Mouse (Mus musculus): ENCODE results near the gene a.

DNA sequence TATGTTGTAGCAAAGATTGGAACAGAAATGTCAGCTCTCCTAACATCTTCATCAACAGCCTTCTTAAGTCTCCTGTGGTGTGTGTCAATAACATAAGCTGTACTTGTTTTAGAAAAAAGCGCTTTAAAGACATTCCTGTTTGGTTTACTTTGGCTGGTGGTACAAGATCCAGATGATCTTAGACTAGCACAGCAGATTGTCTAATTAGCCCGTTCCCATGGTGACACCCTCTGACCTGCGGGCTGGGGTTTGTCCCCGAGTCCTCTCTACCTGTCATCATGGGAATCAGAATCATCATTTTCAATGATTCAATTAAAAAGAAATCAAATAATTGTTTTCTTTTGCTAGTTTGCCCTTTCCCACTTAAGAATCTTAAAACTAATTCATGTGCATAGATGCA lies 36.3 kb downstream of the a start:
- no peak for TF ChIP-seq CTCF (conservative IDR thresholded peaks at IDR 0.05; ENCODE audit: low read length)
- no peak for TF ChIP-seq POU5F1 (IDR thresholded peaks at IDR 0.05; ENCODE audit: borderline replicate concordance, low read length)

All from E14TG2a.4 (cell line).